Mouse (Mus musculus) kidney, adult 2 months (tissue): ENCODE results near the gene Strn.

Source experiments
- CTCF ChIP-seq: fragments of 200-500 bp; conservative IDR thresholded peaks from 2 replicates; pipeline ENCODE4 v1.5.1; 2011; ENCODE audit warnings: low read depth, mild to moderate bottlenecking, control low read depth, low read length, moderate library complexity, mixed read lengths; ENCODE audit not compliant: insufficient read depth, insufficient read length
- POLR2A ChIP-seq: fragments of 200-500 bp; IDR thresholded peaks from one replicate; pipeline ENCODE4 v1.6.1; 2011; ENCODE audit warnings: low read depth, low read length, control low read depth

- no peak for TF ChIP-seq CTCF
- TF ChIP-seq POLR2A: no peak
Observed at GRCm38 (mm10) chr17:78608716-78609115, 128.3 kb downstream of the Strn start.
